Mouse (Mus musculus): ENCODE measurements around the gene Ifih1.

The Ifih1 gene

GRCm38 (mm10) chr2:62639869-62640268 is 6.2 kb downstream of the Ifih1 start:
- no peak for DNase-seq (ENCODE audit: low read depth, low spot score)

- DNase-seq (ENCODE audit: low read depth, low spot score) = no peak
Measured at GRCm38 (mm10) chr2:62630446-62630845, 15.6 kb downstream of the Ifih1 start.

GRCm38 (mm10) chr2:62628356-62628755 is 17.7 kb downstream of the Ifih1 start:
- DNase-seq (ENCODE audit: low read depth, low spot score) = no peak

GRCm38 (mm10) chr2:62627728-62628127 is 18.3 kb downstream of the Ifih1 start:
- no peak for DNase-seq (ENCODE audit: low read depth, low spot score)

- DNase-seq (ENCODE audit: low read depth, low spot score) = no peak
Measured at GRCm38 (mm10) chr2:62623024-62623441, 23.0 kb downstream of the Ifih1 start.

- no peak for DNase-seq (ENCODE audit: low read depth, low spot score)
Measured at GRCm38 (mm10) chr2:62619679-62620078, 26.4 kb downstream of the Ifih1 start.

- no peak for DNase-seq (ENCODE audit: low read depth, low spot score)
Measured at GRCm38 (mm10) chr2:62618934-62619341, 27.1 kb downstream of the Ifih1 start.

- DNase-seq (ENCODE audit: low read depth, low spot score) = no peak
Measured at GRCm38 (mm10) chr2:62613133-62613532, 32.9 kb downstream of the Ifih1 start.

- DNase-seq (ENCODE audit: low read depth, low spot score) = no peak
Measured at GRCm38 (mm10) chr2:62606205-62606604, 39.9 kb downstream of the Ifih1 start.

- no peak for DNase-seq (ENCODE audit: low read depth, low spot score)
Measured at GRCm38 (mm10) chr2:62603530-62603929, 42.5 kb downstream of the Ifih1 start.

GRCm38 (mm10) chr2:62596586-62596985 is 49.5 kb downstream of the Ifih1 start:
- DNase-seq (ENCODE audit: low read depth, low spot score) = no peak

GRCm38 (mm10) chr2:62594491-62594890 is 51.6 kb downstream of the Ifih1 start:
- no peak for DNase-seq (ENCODE audit: low read depth, low spot score)

GRCm38 (mm10) chr2:62591555-62591954 is 54.5 kb downstream of the Ifih1 start:
- no peak for DNase-seq (ENCODE audit: low read depth, low spot score)

GRCm38 (mm10) chr2:62589333-62589732 is 56.7 kb downstream of the Ifih1 start:
- no peak for DNase-seq (ENCODE audit: low read depth, low spot score)

- DNase-seq (ENCODE audit: low read depth, low spot score) = no peak
Measured at GRCm38 (mm10) chr2:62585769-62586168, 60.3 kb downstream of the Ifih1 start.

GRCm38 (mm10) chr2:62574962-62575361 is 71.1 kb downstream of the Ifih1 start:
- DNase-seq (ENCODE audit: low read depth, low spot score) = no peak

- no peak for DNase-seq (ENCODE audit: low read depth, low spot score)
Measured at GRCm38 (mm10) chr2:62574250-62574649, 71.8 kb downstream of the Ifih1 start.

GRCm38 (mm10) chr2:62573753-62574159 is 72.3 kb downstream of the Ifih1 start, which contains the start of gene Fap:
Fap (minus strand) TSS chr2:62574075.
- peak; percentile 52 for DNase-seq (ENCODE audit: low read depth, low spot score)

GRCm38 (mm10) chr2:62573099-62573752 is 72.8 kb downstream of the Ifih1 start:
- no peak for DNase-seq (ENCODE audit: low read depth, low spot score)

GRCm38 (mm10) chr2:62564687-62565086 is 81.4 kb downstream of the Ifih1 start:
- no peak for DNase-seq (ENCODE audit: low read depth, low spot score)

- no peak for DNase-seq (ENCODE audit: low read depth, low spot score)
Measured at GRCm38 (mm10) chr2:62562661-62563485, 83.2 kb downstream of the Ifih1 start.

- DNase-seq (ENCODE audit: low read depth, low spot score) = no peak
Measured at GRCm38 (mm10) chr2:62557417-62557816, 88.6 kb downstream of the Ifih1 start.

- DNase-seq (ENCODE audit: low read depth, low spot score) = no peak
Measured at GRCm38 (mm10) chr2:62556349-62556748, 89.7 kb downstream of the Ifih1 start.
